Mouse (Mus musculus) subcutaneous adipose tissue, adult 2 months (tissue): ENCODE measurements around the gene Kcnd2. TPM values are rescaled to one million over a fixed set of nuclear protein-coding genes. Genes with fewer than 3 reads are reported as not detected.

ENCODE experiments used
- polyA plus RNA-seq: library from polyadenylated mRNA; depleted of rRNA; stranded (reverse); fragments of >200 nt; gene quantifications from 2 replicates; pipeline ENCODE4 v1.2.3, GENCODE M21; 2012; ENCODE audit warnings: low replicate concordance; rRNA removed

Kcnd2 gene
- polyA plus RNA-seq = 0.04 and 0.68 TPM in 2 replicates

GRCm38 (mm10) chr6:21215491-21216191 is at the start of gene Kcnd2:
Gene Kcnd2, plus strand, starts transcription at chr6:21215503.

